Mouse (Mus musculus): ENCODE data around the gene Vps26b. TPM values are rescaled to one million over a fixed set of nuclear protein-coding genes. Genes with fewer than 3 reads are reported as not detected.
A peak's percentile ranks its signal among the peaks of the same experiment; 100 is the strongest.

Gene Vps26b
- total RNA-seq (2014; rRNA removed) (145 and 161 TPM in 2 replicates), polyA plus RNA-seq (2015; fragmentation: Nextera tagmentation; extraction: Ambion mirVana) (80.8 and 85.2 TPM in 2 replicates)

- no peaks in the 10 kb centered on the region for H3K27me3 ChIP-seq (ENCODE audit: insufficient read depth, low read length)
Observed at GRCm38 (mm10) chr9:27029828-27030762, at the start of gene Vps26b, which contains the start of gene Ncapd3. Gene Vps26b, minus strand, starts transcription at chr9:27030065. Gene Ncapd3, plus strand, starts transcription at chr9:27030175.

GRCm38 (mm10) chr9:27075812-27076211, 45.9 kb upstream of the Vps26b start:
- Histone ChIP-seq H3K4me2 (ENCODE audit: low read depth, low read length, poor library complexity, severe bottlenecking) (no peak overlapping the region), H3K4me1 (ENCODE audit: insufficient read depth, low read length) (no peaks in the 10 kb centered on the region), H3K4me3 (ENCODE audit: low read depth, low read length) (no peak overlapping the region), H3K27me3 (ENCODE audit: insufficient read depth, low read length) (no peaks in the 10 kb centered on the region), H3K27ac (ENCODE audit: low read depth, low read length) (no peak overlapping the region), H3K9me3 (ENCODE audit: low read length) (no peaks in the 10 kb centered on the region), H3K9ac (replicated peaks; ENCODE audit: low read length, poor library complexity, severe bottlenecking) (no peak overlapping the region), H3K36me3 (ENCODE audit: insufficient read depth, low read length) (peaks cover 34% of the 10 kb centered on the region)
- DNase-seq (ENCODE audit: low spot score), result no peak
- no peak for TF ChIP-seq CTCF (IDR thresholded peaks at IDR 0.05)
- ATAC-seq (ENCODE audit: low FRiP score), result no peak

More at GRCm38 (mm10) chr9:27029828-27030762, at the start of gene Vps26b, which contains the start of gene Ncapd3:
- H3K36me3 ChIP-seq (ENCODE audit: insufficient read depth, low read length), result no peaks in the 10 kb centered on the region
- peak; percentile 95 for ATAC-seq (ENCODE audit: low FRiP score)
- H3K4me2 ChIP-seq (ENCODE audit: low read depth, low read length, poor library complexity, severe bottlenecking), result peak within 1 kb of the TSS; percentile 80
- peaks cover 16% of the 10 kb centered on the region; the same call in 1 of the 2 replicates for H3K4me1 ChIP-seq (ENCODE audit: insufficient read depth, low read length)
- peak within 1 kb of the TSS; percentile 89 for H3K27ac ChIP-seq (ENCODE audit: low read depth, low read length)
- TF ChIP-seq CTCF (IDR thresholded peaks at IDR 0.05), result peak; percentile 45
- peak within 1 kb of the TSS; percentile 95 for H3K9ac ChIP-seq (replicated peaks; ENCODE audit: low read length, poor library complexity, severe bottlenecking)
- H3K4me3 ChIP-seq (ENCODE audit: low read depth, low read length), result peak within 1 kb of the TSS; percentile 89
- WGBS, result under 1% methylated on average over 58 of the region's 80 CpGs
- no peaks in the 10 kb centered on the region for H3K9me3 ChIP-seq (ENCODE audit: low read length)
- peak; percentile 98 for DNase-seq (ENCODE audit: low spot score)

- H3K27ac ChIP-seq (ENCODE audit: low read depth, low read length), result no peak overlapping the region
- DNase-seq (ENCODE audit: low spot score) (peak; percentile 48), ATAC-seq (ENCODE audit: low FRiP score) (no peak)
- TF ChIP-seq CTCF (IDR thresholded peaks at IDR 0.05), result peak; percentile 73
- 88% methylated on average over 1 of the region's 1 CpGs for WGBS
- no peaks in the 10 kb centered on the region for H3K9me3 ChIP-seq (ENCODE audit: low read length)
- no peak overlapping the region for H3K4me3 ChIP-seq (ENCODE audit: low read depth, low read length)
- H3K9ac ChIP-seq (replicated peaks; ENCODE audit: low read length, poor library complexity, severe bottlenecking), result no peak overlapping the region
- H3K4me1 ChIP-seq (ENCODE audit: insufficient read depth, low read length), result no peaks in the 10 kb centered on the region
- no peak overlapping the region for H3K4me2 ChIP-seq (ENCODE audit: low read depth, low read length, poor library complexity, severe bottlenecking)
- H3K36me3 ChIP-seq (ENCODE audit: insufficient read depth, low read length), result peaks cover 40% of the 10 kb centered on the region
- no peaks in the 10 kb centered on the region for H3K27me3 ChIP-seq (ENCODE audit: insufficient read depth, low read length)
Observed at GRCm38 (mm10) chr9:27074677-27075076, 44.8 kb upstream of the Vps26b start.

GRCm38 (mm10) chr9:27070895-27071294, 41.0 kb upstream of the Vps26b start:
- Histone ChIP-seq H3K27me3 (ENCODE audit: insufficient read depth, low read length) (no peaks in the 10 kb centered on the region), H3K4me3 (ENCODE audit: low read depth, low read length) (no peak overlapping the region), H3K36me3 (ENCODE audit: insufficient read depth, low read length) (peaks cover 43% of the 10 kb centered on the region), H3K4me2 (ENCODE audit: low read depth, low read length, poor library complexity, severe bottlenecking) (no peak overlapping the region), H3K9me3 (ENCODE audit: low read length) (no peaks in the 10 kb centered on the region), H3K4me1 (ENCODE audit: insufficient read depth, low read length) (no peaks in the 10 kb centered on the region), H3K9ac (replicated peaks; ENCODE audit: low read length, poor library complexity, severe bottlenecking) (no peak overlapping the region), H3K27ac (ENCODE audit: low read depth, low read length) (no peak overlapping the region)
- no peak for TF ChIP-seq CTCF (IDR thresholded peaks at IDR 0.05)
- DNase-seq (ENCODE audit: low spot score), result no peak
- WGBS, result 95% methylated on average over 4 of the region's 4 CpGs
- no peak for ATAC-seq (ENCODE audit: low FRiP score)

GRCm38 (mm10) chr9:27058341-27058740, 28.5 kb upstream of the Vps26b start:
- Histone ChIP-seq H3K4me1 (ENCODE audit: insufficient read depth, low read length) (no peaks in the 10 kb centered on the region), H3K9ac (replicated peaks; ENCODE audit: low read length, poor library complexity, severe bottlenecking) (no peak overlapping the region), H3K27me3 (ENCODE audit: insufficient read depth, low read length) (no peaks in the 10 kb centered on the region), H3K4me2 (ENCODE audit: low read depth, low read length, poor library complexity, severe bottlenecking) (no peak overlapping the region), H3K27ac (ENCODE audit: low read depth, low read length) (no peak overlapping the region), H3K4me3 (ENCODE audit: low read depth, low read length) (no peak overlapping the region), H3K36me3 (ENCODE audit: insufficient read depth, low read length) (peaks cover 57% of the 10 kb centered on the region), H3K9me3 (ENCODE audit: low read length) (no peaks in the 10 kb centered on the region)
- no peak for TF ChIP-seq CTCF (IDR thresholded peaks at IDR 0.05)
- ATAC-seq (ENCODE audit: low FRiP score) (no peak), DNase-seq (ENCODE audit: low spot score) (no peak)
- 96% methylated on average over 5 of the region's 5 CpGs for WGBS

- peaks cover 60% of the 10 kb centered on the region for H3K36me3 ChIP-seq (ENCODE audit: insufficient read depth, low read length)
- H3K4me2 ChIP-seq (ENCODE audit: low read depth, low read length, poor library complexity, severe bottlenecking), result no peak overlapping the region
- ATAC-seq (ENCODE audit: low FRiP score) (no peak), DNase-seq (ENCODE audit: low spot score) (peak; percentile 1)
- no peaks in the 10 kb centered on the region for H3K4me1 ChIP-seq (ENCODE audit: insufficient read depth, low read length)
- H3K27me3 ChIP-seq (ENCODE audit: insufficient read depth, low read length), result no peaks in the 10 kb centered on the region
- H3K27ac ChIP-seq (ENCODE audit: low read depth, low read length), result no peak overlapping the region
- peak; percentile 64 for TF ChIP-seq CTCF (IDR thresholded peaks at IDR 0.05)
- no peaks in the 10 kb centered on the region for H3K9me3 ChIP-seq (ENCODE audit: low read length)
- WGBS, result 90% methylated on average over 2 of the region's 2 CpGs
- no peak overlapping the region for H3K4me3 ChIP-seq (ENCODE audit: low read depth, low read length)
- no peak overlapping the region for H3K9ac ChIP-seq (replicated peaks; ENCODE audit: low read length, poor library complexity, severe bottlenecking)
Observed at GRCm38 (mm10) chr9:27049492-27049891, 19.6 kb upstream of the Vps26b start.
